Mouse (Mus musculus) kidney, postnatal 4 days (tissue): ENCODE measurements around the gene Ftsj3.

ENCODE experiments used
- DNase-seq, 2 experiments: peaks; one replicate each; pipeline ENCODE4 v3.0.0; 2021; ENCODE audit warnings: mixed read lengths in 2 of 2

Ftsj3 gene

GRCm38 (mm10) chr11:106255685-106256451 lies at the start of gene Ftsj3, which contains the start of gene Psmc5:
Ftsj3 (minus strand) TSS chr11:106256079.
Psmc5 (plus strand) TSS chr11:106256154.
- DNase-seq, result peak; percentile 99 to 100

- no peak for DNase-seq
Measured at GRCm38 (mm10) chr11:106305348-106306064, 49.6 kb upstream of the Ftsj3 start.

GRCm38 (mm10) chr11:106302634-106303033 lies 46.8 kb upstream of the Ftsj3 start:
- peak; percentile 81 to 83 for DNase-seq

GRCm38 (mm10) chr11:106301765-106302164 lies 45.9 kb upstream of the Ftsj3 start, which contains the start of gene Gh:
Gh (minus strand) TSS chr11:106301865.
- no peak for DNase-seq

GRCm38 (mm10) chr11:106291861-106292260 lies 36.0 kb upstream of the Ftsj3 start:
- no peak for DNase-seq

- DNase-seq, result no peak
Measured at GRCm38 (mm10) chr11:106290376-106290775, 34.5 kb upstream of the Ftsj3 start.

GRCm38 (mm10) chr11:106289369-106289768 lies 33.5 kb upstream of the Ftsj3 start:
- DNase-seq, result peak; percentile 80 to 89

- DNase-seq, result no peak
Measured at GRCm38 (mm10) chr11:106286987-106287386, 31.1 kb upstream of the Ftsj3 start.

GRCm38 (mm10) chr11:106286206-106286605 lies 30.3 kb upstream of the Ftsj3 start:
- DNase-seq, result no peak

- DNase-seq, result no peak
Measured at GRCm38 (mm10) chr11:106284126-106284525, 28.2 kb upstream of the Ftsj3 start.

- DNase-seq, result no peak
Measured at GRCm38 (mm10) chr11:106283371-106283770, 27.5 kb upstream of the Ftsj3 start.

GRCm38 (mm10) chr11:106282452-106282851 lies 26.6 kb upstream of the Ftsj3 start:
- no peak for DNase-seq

GRCm38 (mm10) chr11:106276454-106276853 lies 20.6 kb upstream of the Ftsj3 start, which contains the start of gene Tcam1:
Tcam1 (plus strand) TSS chr11:106276672.
- DNase-seq, result peak; percentile 96

- peak; percentile 50 to 70 for DNase-seq
Measured at GRCm38 (mm10) chr11:106274971-106275411, 19.1 kb upstream of the Ftsj3 start.

- DNase-seq, result no peak
Measured at GRCm38 (mm10) chr11:106274374-106274773, 18.5 kb upstream of the Ftsj3 start.

GRCm38 (mm10) chr11:106273811-106274210 lies 17.9 kb upstream of the Ftsj3 start:
- no peak for DNase-seq

GRCm38 (mm10) chr11:106273311-106273684 lies 17.4 kb upstream of the Ftsj3 start:
- no peak for DNase-seq

- DNase-seq, result peak; percentile 99 to 100
Measured at GRCm38 (mm10) chr11:106272644-106273310, 16.9 kb upstream of the Ftsj3 start, which contains the start of gene Smarcd2. Smarcd2 (minus strand) TSS chr11:106272972.

GRCm38 (mm10) chr11:106271794-106272643 lies 16.1 kb upstream of the Ftsj3 start:
- peak; percentile 64 to 77 for DNase-seq

- peak; percentile 28 to 44 for DNase-seq
Measured at GRCm38 (mm10) chr11:106271131-106271793, 15.4 kb upstream of the Ftsj3 start.

- DNase-seq, result peak; percentile 37 to 62
Measured at GRCm38 (mm10) chr11:106269060-106269431, 13.2 kb upstream of the Ftsj3 start.
